ENCODE assay signal across 26 mouse cellular contexts in the genomic region with DNA sequence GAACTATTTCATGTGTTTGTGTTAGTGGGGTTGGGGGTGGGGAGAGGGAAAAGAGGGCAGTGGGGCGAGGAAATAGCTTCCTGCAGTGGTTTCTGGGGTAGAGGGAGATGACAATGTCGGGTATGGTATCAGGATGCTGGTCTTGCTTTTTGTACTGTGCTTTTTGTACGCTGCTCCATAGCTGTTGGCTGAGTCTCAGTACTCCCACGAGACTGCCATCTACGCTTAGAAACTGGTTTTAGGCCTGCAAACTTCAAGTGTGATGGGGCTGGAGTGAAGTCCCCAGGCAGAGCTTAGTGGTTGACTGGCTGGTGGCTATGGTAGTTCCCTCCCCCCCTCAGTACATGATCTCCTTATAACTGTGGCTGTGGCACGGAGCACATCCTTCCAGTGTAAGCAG. TPM values are rescaled to one million over a fixed set of nuclear protein-coding genes. Genes with fewer than 3 reads are reported as not detected.
DNase-seq lines count a peak whose midpoint lies in the region; ATAC-seq and TF ChIP-seq lines count a peak whose summit lies in the region.
"Had no signal": no experiment of that assay in that cellular context is flagged by ENCODE, and none has a peak within 500 bp of the region (broad histone marks: within the 10 kb centered on the region; RNA-seq: fewer than 3 reads in every experiment).

No protein-coding gene starts in this region.

- no peak for TF ChIP-seq EP300 in lung, postnatal 0 days (IDR thresholded peaks at IDR 0.05)

- H3K4me3 ChIP-seq in layer of hippocampus, adult 2 months, result no peak overlapping the region
- no peak overlapping the region for H3K4me3 ChIP-seq in lung, postnatal 0 days (ENCODE audit: low read depth, low read length)
- H3K4me3 ChIP-seq in embryonic facial prominence, embryonic 15.5 days (replicated peaks), result no peak overlapping the region
- H3K4me3 ChIP-seq: embryonic facial prominence, embryonic 13.5 days; heart, embryonic 15.5 days; intestine, embryonic 15.5 days; limb, embryonic 13.5 days; liver, embryonic 12.5 days had no signal

- DNase-seq in layer of hippocampus, adult 2 months (ENCODE audit: low spot score in 2 of 2), result no peak
- no peak for DNase-seq in layer of hippocampus, postnatal 36 days
- DNase-seq in lung, postnatal 10 days, result peak; percentile 47
- no peak for DNase-seq in lung, postnatal 0 days (ENCODE audit: low spot score)
- DNase-seq in telencephalon, adult 2 months (ENCODE audit: low read depth, low spot score), result peak; percentile 33
- DNase-seq in ovary, adult 18-20 months (ENCODE audit: low spot score), result no peak
- DNase-seq: adrenal gland, adult 8-10 months; cerebellum, adult 18-20 months; cerebellum, postnatal 25 days; heart, postnatal 36 days; kidney, adult 9 months; kidney, postnatal 14 days; lung, adult 18-20 months; lung, postnatal 4 days; thymus, postnatal 25 days had no signal

- H3K4me1 ChIP-seq in lung, postnatal 0 days (ENCODE audit: insufficient read depth, low read depth, low read length), result no peaks in the 10 kb centered on the region
- H3K4me1 ChIP-seq in embryonic facial prominence, embryonic 15.5 days, result no peaks in the 10 kb centered on the region
- H3K4me1 ChIP-seq: embryonic facial prominence, embryonic 13.5 days; limb, embryonic 13.5 days; liver, embryonic 12.5 days had no signal

- H3K9ac ChIP-seq in lung, postnatal 0 days (replicated peaks; ENCODE audit: low read depth), result no peak overlapping the region
- H3K9ac ChIP-seq in embryonic facial prominence, embryonic 15.5 days, result no peak overlapping the region
- H3K9ac ChIP-seq: embryonic facial prominence, embryonic 13.5 days; heart, embryonic 15.5 days; hindbrain, embryonic 14.5 days; intestine, embryonic 15.5 days; limb, embryonic 13.5 days; liver, embryonic 12.5 days had no signal

- no peak for ATAC-seq in lung, postnatal 0 days
- no peak for ATAC-seq in embryonic facial prominence, embryonic 15.5 days (ENCODE audit: insufficient number of reproducible peaks, low FRiP score, low TSS enrichment, low read depth)
- ATAC-seq: activated CD4-positive, CD25-positive, alpha-beta regulatory T cell, adult 4 months; forebrain, embryonic 14.5 days; intestine, embryonic 15.5 days; liver, embryonic 12.5 days; midbrain, embryonic 16.5 days had no signal

- no peak for TF ChIP-seq CTCF in layer of hippocampus, adult 2 months (conservative IDR thresholded peaks at IDR 0.05)
- TF ChIP-seq CTCF in lung, postnatal 0 days (IDR thresholded peaks at IDR 0.05), result no peak

- WGBS in lung, postnatal 0 days, result 80% methylated on average over 6 of the region's 6 CpGs
- WGBS in embryonic facial prominence, embryonic 15.5 days, result 80% methylated on average over 6 of the region's 6 CpGs

- H3K4me2 ChIP-seq in lung, postnatal 0 days (replicated peaks; ENCODE audit: low read depth, low read length), result no peak overlapping the region
- no peak overlapping the region for H3K4me2 ChIP-seq in embryonic facial prominence, embryonic 15.5 days (replicated peaks)
- H3K4me2 ChIP-seq: embryonic facial prominence, embryonic 13.5 days; heart, embryonic 15.5 days; hindbrain, embryonic 14.5 days; intestine, embryonic 15.5 days; limb, embryonic 13.5 days; liver, embryonic 12.5 days had no signal

- H3K27me3 ChIP-seq in lung, postnatal 0 days (replicated peaks; ENCODE audit: insufficient read depth, low read length), result no peaks in the 10 kb centered on the region
- no peaks in the 10 kb centered on the region for H3K27me3 ChIP-seq in embryonic facial prominence, embryonic 15.5 days
- H3K27me3 ChIP-seq: embryonic facial prominence, embryonic 13.5 days; heart, embryonic 15.5 days; intestine, embryonic 15.5 days; limb, embryonic 13.5 days had no signal

- H3K27ac ChIP-seq in layer of hippocampus, adult 2 months, result peak overlapping the region; percentile 69
- no peak overlapping the region for H3K27ac ChIP-seq in lung, postnatal 0 days (ENCODE audit: low read length)
- H3K27ac ChIP-seq in embryonic facial prominence, embryonic 15.5 days (replicated peaks), result 0 out of 2 replicates have a peak overlapping the region, but pooled peaks have one; percentile 0
- H3K27ac ChIP-seq: embryonic facial prominence, embryonic 13.5 days; heart, embryonic 15.5 days; hindbrain, embryonic 14.5 days; intestine, embryonic 15.5 days; limb, embryonic 13.5 days; liver, embryonic 12.5 days had no signal

- no peaks in the 10 kb centered on the region for H3K9me3 ChIP-seq in lung, postnatal 0 days (ENCODE audit: low read length)
- no peaks in the 10 kb centered on the region for H3K9me3 ChIP-seq in embryonic facial prominence, embryonic 15.5 days (replicated peaks)
- H3K9me3 ChIP-seq: embryonic facial prominence, embryonic 13.5 days; heart, embryonic 15.5 days; intestine, embryonic 15.5 days; limb, embryonic 13.5 days; liver, embryonic 12.5 days had no signal

- H3K36me3 ChIP-seq in lung, postnatal 0 days (ENCODE audit: insufficient read depth, low read length), result no peaks in the 10 kb centered on the region
- peaks cover 8% of the 10 kb centered on the region for H3K36me3 ChIP-seq in embryonic facial prominence, embryonic 15.5 days
- H3K36me3 ChIP-seq: heart, embryonic 15.5 days had no signal

RNA-seq across cellular contexts. Expression of gene Nxnl2, which starts 8.6 kb away (rescaled TPM):
- under 1 TPM in 1 of 2 experiments, not detected in 1; 0.31 TPM for total RNA-seq in layer of hippocampus, adult 2 months (2021)
- total RNA-seq in layer of hippocampus, postnatal 36 days (2021), result under 1 TPM; 0.25 TPM
- polyA plus RNA-seq in lung, postnatal 0 days (2015; fragmentation: Nextera tagmentation; extraction: Ambion mirVana), result 1.0 and 1.3 TPM in 2 replicates
- 3.1 and 4.4 TPM in 2 replicates for polyA plus RNA-seq in embryonic facial prominence, embryonic 15.5 days (2015; fragmentation: Nextera tagmentation; extraction: Ambion mirVana)
- total RNA-seq: megakaryocyte-erythroid progenitor cell, adult 5-6 weeks had no signal

Comparison
In these comparisons a context has a peak if more than half of its experiments do, and no peak if none do; other contexts are left out.
1. DNase-seq: peak in lung, postnatal 10 days (single experiment) and telencephalon, adult 2 months (single experiment); none in layer of hippocampus, adult 2 months (0 of 2), layer of hippocampus, postnatal 36 days (0 of 2), lung, postnatal 0 days (single experiment) and ovary, adult 18-20 months (single experiment).